Mouse (Mus musculus) olfactory bulb, adult 2 months (tissue): ENCODE results near the gene Timp2. TPM values are rescaled to one million over a fixed set of nuclear protein-coding genes. Genes with fewer than 3 reads are reported as not detected.

Experiments
- H3K27ac ChIP-seq: fragments of 200-500 bp; 2 replicates; pipeline ENCODE4 v1.5.1; 2012; ENCODE audit warnings: low read depth, low read length; ENCODE audit not compliant: insufficient read depth
- H3K4me1 ChIP-seq: fragments of 200-500 bp; 2 replicates; pipeline ENCODE4 v1.6.1; 2012; ENCODE audit warnings: low read length; ENCODE audit not compliant: control insufficient read depth, insufficient read depth
- H3K4me3 ChIP-seq: fragments of 200-500 bp; 2 replicates; pipeline ENCODE4 v1.5.1; 2012; ENCODE audit warnings: mild to moderate bottlenecking, low read depth, low read length, moderate library complexity; ENCODE audit not compliant: insufficient read depth
- CTCF ChIP-seq: fragments of 200-500 bp; IDR thresholded peaks from 2 replicates; pipeline ENCODE4 v1.5.1; 2012; ENCODE audit warnings: low read depth, mild to moderate bottlenecking, low read length, moderate library complexity; ENCODE audit not compliant: insufficient read depth
- POLR2A ChIP-seq: fragments of 200-500 bp; IDR thresholded peaks from 2 replicates; pipeline ENCODE4 v1.6.1; 2012; ENCODE audit warnings: mild to moderate bottlenecking, low read depth, low read length, moderate library complexity; ENCODE audit not compliant: insufficient read depth
- WGBS: fragments of 180-500 bp; shearing (Covaris S2); methylation state at CpG from one replicate; pipeline ENCODE4 v1.1.7; 2018; 5-methylcytosine and 5-hydroxymethylcytosine counted together
- polyA plus RNA-seq: library from polyadenylated mRNA; stranded (reverse); fragments of >200 nt; gene quantifications from 2 replicates; pipeline ENCODE4 v1.2.4, GENCODE M21; 2012; ENCODE audit warnings: low replicate concordance; ENCODE audit not compliant: missing spikeins, insufficient read depth, insufficient read length

Timp2 gene
- polyA plus RNA-seq, 1 experiment = 441 TPM

GRCm38 (mm10) chr11:118254159-118254951, 101.2 kb downstream of the Timp2 start:
- H3K27ac ChIP-seq = peak overlapping the region; percentile 66
- TF ChIP-seq CTCF = no peak
- TF ChIP-seq POLR2A = no peak
- H3K4me1 ChIP-seq = peaks cover 14% of the 10 kb centered on the region
- WGBS = 15% methylated on average over 15 of the region's 15 CpGs
- H3K4me3 ChIP-seq = no peak overlapping the region

DNA sequence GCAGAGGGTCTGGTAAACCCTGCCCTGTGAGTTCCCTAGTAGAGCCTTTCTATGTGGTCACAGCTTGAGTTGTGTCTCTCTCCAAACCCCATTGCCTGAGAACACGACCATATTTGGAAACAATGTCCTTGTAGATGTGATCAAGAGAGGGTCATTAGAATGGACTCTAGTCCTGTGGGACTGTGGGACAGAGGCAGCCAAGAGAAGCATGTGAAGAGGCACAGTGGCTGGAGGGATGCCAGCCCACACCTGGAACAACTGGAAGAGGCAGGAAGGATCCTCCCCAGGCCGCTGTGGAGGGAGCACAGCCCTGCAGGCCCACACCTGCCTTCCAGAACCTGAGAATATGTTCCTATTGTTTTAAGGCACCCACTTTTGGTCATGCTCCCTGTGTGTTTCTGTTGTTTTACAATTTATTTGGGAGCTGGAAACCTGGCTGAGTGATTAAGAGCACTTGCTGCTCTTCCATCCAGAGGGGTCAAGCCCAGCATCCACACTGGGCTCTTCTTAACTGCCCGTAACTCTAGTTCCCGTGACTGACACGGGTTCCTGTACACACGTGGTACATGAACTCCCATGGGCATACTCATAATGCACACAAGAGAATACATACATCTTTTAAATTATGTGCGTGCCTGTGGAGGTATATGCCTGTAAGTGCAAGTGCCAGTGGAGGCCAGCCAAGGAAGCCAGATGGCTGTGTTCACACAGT, 101.9 kb downstream of the Timp2 start:
- no peak for TF ChIP-seq CTCF
- no peak for TF ChIP-seq POLR2A
- Histone ChIP-seq H3K27ac (peak overlapping the region; percentile 66), H3K4me3 (no peak overlapping the region), H3K4me1 (peaks cover 14% of the 10 kb centered on the region)
- 81% methylated on average over 7 of the region's 7 CpGs for WGBS

Other genes with a start within 250 kb of the Timp2 start
- not detected in 2 replicates for gene Dnah17, start 225.1 kb downstream of the Timp2 start, polyA plus RNA-seq
- gene Cyth1, start 107.1 kb downstream of the Timp2 start, polyA plus RNA-seq = not detected in 2 replicates
- gene Usp36, start 65.5 kb downstream of the Timp2 start, polyA plus RNA-seq = not detected in 2 replicates
- not detected in 2 replicates for gene Cep295nl, start 13.2 kb downstream of the Timp2 start, polyA plus RNA-seq
- gene Lgals3bp, start 46.4 kb upstream of the Timp2 start, polyA plus RNA-seq = not detected in 2 replicates
- not detected in 2 replicates for gene Cant1, start 63.3 kb upstream of the Timp2 start, polyA plus RNA-seq
- not detected in 2 replicates for gene C1qtnf1, start 72.5 kb upstream of the Timp2 start, polyA plus RNA-seq
- not detected in 2 replicates for gene Engase, start 121.1 kb upstream of the Timp2 start, polyA plus RNA-seq